Comparison of ENCODE assay signal across 8 mouse cellular contexts in genomic region chr4:53713704-53714050, GRCm38 (mm10). TPM values are rescaled to one million over a fixed set of nuclear protein-coding genes. Genes with fewer than 3 reads are reported as not detected.
DNase-seq lines count a peak whose midpoint lies in the region; ATAC-seq and TF ChIP-seq lines count a peak whose summit lies in the region.

Gene Fktn (plus strand): TSS chr4:53713998.

- H3K27ac ChIP-seq in gastrocnemius, adult 2 months: peak within 1 kb of the TSS; percentile 93
- peak within 1 kb of the TSS; percentile 81 for H3K27ac ChIP-seq in heart, embryonic 11.5 days (ENCODE audit: low read depth, low read length)
- peak within 1 kb of the TSS; percentile 91 for H3K27ac ChIP-seq in midbrain, embryonic 16.5 days (ENCODE audit: low read length)

- intact Hi-C loops in gastrocnemius, adult 2 months (cut with DNase I): no loop called here
- intact Hi-C loops in gastrocnemius, postnatal 14 days (cut with DNase I; ENCODE audit: low total_unique reads): no loop called here

- no peaks in the 10 kb centered on the region for H3K36me3 ChIP-seq in heart, embryonic 11.5 days (ENCODE audit: control insufficient read depth, insufficient read depth, low read length)
- peaks cover 3% of the 10 kb centered on the region; the same call in 1 of the 2 replicates for H3K36me3 ChIP-seq in midbrain, embryonic 16.5 days (ENCODE audit: control insufficient read depth, insufficient read depth, low read length)

- H3K4me3 ChIP-seq in gastrocnemius, adult 2 months: peak within 1 kb of the TSS; percentile 79
- peak within 1 kb of the TSS; percentile 67 for H3K4me3 ChIP-seq in heart, embryonic 11.5 days (ENCODE audit: low read depth, low read length)
- peak within 1 kb of the TSS; percentile 83 for H3K4me3 ChIP-seq in midbrain, embryonic 16.5 days (ENCODE audit: low read depth, low read length)

- H3K9ac ChIP-seq in heart, embryonic 11.5 days (ENCODE audit: low read depth, low read length): peak within 1 kb of the TSS; percentile 82
- H3K9ac ChIP-seq in midbrain, embryonic 16.5 days (ENCODE audit: low read depth, low read length): peak within 1 kb of the TSS; percentile 89

- TF ChIP-seq CTCF in gastrocnemius, adult 2 months (IDR thresholded peaks at IDR 0.05): no peak

- WGBS in heart, embryonic 11.5 days (ENCODE audit: insufficient replicate concordance): 19% methylated on average over 7 of the region's 7 CpGs
- WGBS in midbrain, embryonic 16.5 days: 6% methylated on average over 7 of the region's 7 CpGs

- H3K4me2 ChIP-seq in heart, embryonic 11.5 days: peak within 1 kb of the TSS; percentile 93
- H3K4me2 ChIP-seq in midbrain, embryonic 16.5 days (ENCODE audit: low read length): peak within 1 kb of the TSS; percentile 85

- H3K4me1 ChIP-seq in heart, embryonic 11.5 days (ENCODE audit: control insufficient read depth, insufficient read depth, low read length): 0 out of 2 replicates have a peak, but pooled peaks cover 2% of the 10 kb centered on the region
- peaks cover 8% of the 10 kb centered on the region for H3K4me1 ChIP-seq in midbrain, embryonic 16.5 days (ENCODE audit: control insufficient read depth, insufficient read depth, low read length)

- ATAC-seq in heart, embryonic 11.5 days (replicated peaks; ENCODE audit: insufficient number of reproducible peaks, low FRiP score, low TSS enrichment): peak; percentile 51; the same call in 1 of the 2 replicates
- ATAC-seq in midbrain, embryonic 16.5 days: peak; percentile 85

- H3K9me3 ChIP-seq in heart, embryonic 11.5 days (replicated peaks; ENCODE audit: control insufficient read depth, low read length): no peaks in the 10 kb centered on the region
- no peaks in the 10 kb centered on the region for H3K9me3 ChIP-seq in midbrain, embryonic 16.5 days (replicated peaks; ENCODE audit: control insufficient read depth, low read length, poor library complexity, severe bottlenecking)

- no peak for DNase-seq in gastrocnemius, adult 2 months
- DNase-seq in gastrocnemius, postnatal 14 days: no peak
- DNase-seq in adrenal gland, adult 2 months: no peak
- no peak for DNase-seq in left cerebral cortex, adult 18-20 months (ENCODE audit: low spot score in 2 of 2)
- DNase-seq in urinary bladder, postnatal 10 days (ENCODE audit: low spot score): no peak
- no peak for DNase-seq in cerebellum, adult 8-10 months

- no peaks in the 10 kb centered on the region for H3K27me3 ChIP-seq in heart, embryonic 11.5 days (ENCODE audit: control insufficient read depth, insufficient read depth, low read length)
- no peaks in the 10 kb centered on the region for H3K27me3 ChIP-seq in midbrain, embryonic 16.5 days (ENCODE audit: control insufficient read depth, insufficient read depth, low read depth, low read length)

RNA-seq across cellular contexts. Expression of gene Fktn, which starts in this region (rescaled TPM):
- 1 to 10 TPM; 6.6 to 10.0 TPM for total RNA-seq in gastrocnemius, adult 2 months (2021)
- total RNA-seq in gastrocnemius, postnatal 14 days (2021): 1 to 10 TPM; 5.9 to 7.0 TPM
- 10 to 100 TPM; 14.1 to 14.9 TPM for total RNA-seq in adrenal gland, adult 2 months (2021)
- 2.4 and 3.0 TPM in 2 replicates for polyA plus RNA-seq in adrenal gland, adult 2 months (2012; rRNA removed)
- polyA plus RNA-seq in heart, embryonic 11.5 days (2014; fragmentation: Nextera tagmentation; extraction: Ambion mirVana): 14.5 and 15.9 TPM in 2 replicates
- 10 to 100 TPM; 26.8 to 28.3 TPM for total RNA-seq in left cerebral cortex, adult 18-20 months (2021)
- 25.9 and 27.0 TPM in 2 replicates for polyA plus RNA-seq in midbrain, embryonic 16.5 days (2015; fragmentation: Nextera tagmentation; extraction: Ambion mirVana)
